Mouse (Mus musculus) ES-CJ7 (cell line): ENCODE data around the gene Mtmr10.

Experiments
- DNase-seq: peaks from one replicate; pipeline ENCODE4 v3.0.0; 2011; ENCODE audit warnings: low read depth, low spot score

Mtmr10 gene

DNA sequence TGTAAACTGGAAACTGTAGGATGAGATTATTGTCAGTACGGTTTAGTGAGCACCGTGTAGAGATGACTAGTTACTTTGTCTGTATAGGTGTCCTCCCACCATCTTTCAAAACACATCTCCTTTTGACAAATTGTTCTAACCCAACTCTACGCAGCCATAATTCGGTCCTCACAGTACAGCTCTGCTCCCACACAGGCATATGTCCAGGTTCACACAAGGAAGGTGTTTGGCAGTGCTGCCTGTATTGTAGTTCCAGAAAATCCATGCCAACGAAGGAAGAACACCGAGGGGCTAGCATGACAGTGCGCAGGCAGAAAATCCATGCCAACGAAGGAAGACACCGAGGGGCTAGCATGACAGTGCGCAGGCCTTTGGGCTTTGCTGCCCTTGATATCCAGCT lies 4.3 kb downstream of the Mtmr10 start:
- no peak for DNase-seq

DNA sequence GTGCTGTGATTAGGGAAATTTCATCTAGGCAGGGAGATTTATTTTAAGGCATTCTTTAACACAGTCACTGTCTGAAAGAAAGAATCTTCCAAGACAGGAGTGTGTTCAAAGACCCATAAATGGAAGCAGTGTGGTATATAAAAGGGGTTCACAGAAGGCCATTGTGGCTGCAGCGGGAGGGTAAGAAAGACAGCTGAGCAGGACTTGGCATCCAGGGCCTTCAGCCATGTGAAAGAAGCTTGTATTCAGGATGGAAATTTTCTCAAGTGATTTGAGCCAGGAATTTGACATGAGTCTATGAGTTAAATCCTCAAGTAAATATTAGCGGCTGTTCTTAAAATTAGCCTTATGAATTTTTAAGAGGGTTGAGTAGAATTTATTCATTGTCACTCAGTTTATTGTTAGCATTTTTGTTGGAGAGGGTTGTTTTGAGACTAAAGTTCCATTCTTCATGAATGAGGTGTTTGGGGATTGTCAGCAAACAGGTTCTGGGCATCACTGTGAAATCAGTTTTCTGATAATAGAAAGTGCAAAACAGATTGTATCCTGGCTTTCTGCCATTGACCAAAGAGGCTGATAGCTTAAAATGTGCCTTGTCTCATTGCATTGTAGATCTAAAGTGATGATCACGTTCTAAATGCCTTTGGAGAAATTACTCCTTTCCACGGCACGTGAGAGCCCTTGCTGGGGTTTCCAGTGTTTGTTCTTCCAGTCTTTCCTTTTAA lies 9.0 kb downstream of the Mtmr10 start:
- no peak for DNase-seq

DNA sequence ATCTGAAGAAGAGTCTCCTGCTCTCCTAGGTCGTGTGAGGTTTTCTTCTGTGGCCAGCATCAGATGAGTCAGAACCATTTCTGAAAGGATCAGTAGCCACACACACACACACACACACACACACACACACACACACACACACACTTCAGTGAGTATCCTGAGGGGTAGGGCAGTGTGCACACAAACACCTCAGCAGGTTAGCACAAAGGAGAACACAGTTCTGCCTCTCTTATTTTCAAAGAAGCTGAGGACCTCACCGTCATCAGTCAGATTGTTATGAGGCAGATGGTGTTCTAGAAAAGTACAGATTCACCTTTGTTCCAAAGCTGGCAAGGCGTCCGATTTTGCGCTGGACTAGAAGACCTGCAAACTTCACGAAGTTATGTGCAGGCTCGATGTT lies 22.8 kb downstream of the Mtmr10 start:
- DNase-seq, result no peak

DNA sequence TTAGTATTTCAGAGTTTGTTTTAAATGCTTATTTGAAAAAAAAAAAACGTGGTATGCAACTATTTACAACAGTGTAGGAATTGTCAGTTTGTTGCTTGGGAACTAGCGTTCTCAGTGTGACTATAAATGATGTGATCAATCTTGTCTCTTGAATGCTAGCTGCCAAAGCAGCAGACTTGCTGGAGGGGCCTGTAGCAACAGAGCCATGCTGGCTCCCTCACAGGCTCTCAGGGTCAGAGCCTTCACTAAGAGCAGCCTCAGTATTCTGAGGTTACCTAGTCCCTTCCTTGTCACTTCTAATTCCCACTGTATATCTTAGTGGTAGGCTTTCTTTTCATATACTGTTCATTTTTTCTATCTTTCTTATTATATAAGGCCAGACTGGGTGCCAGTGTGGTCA lies 23.3 kb downstream of the Mtmr10 start:
- DNase-seq, result no peak

DNA sequence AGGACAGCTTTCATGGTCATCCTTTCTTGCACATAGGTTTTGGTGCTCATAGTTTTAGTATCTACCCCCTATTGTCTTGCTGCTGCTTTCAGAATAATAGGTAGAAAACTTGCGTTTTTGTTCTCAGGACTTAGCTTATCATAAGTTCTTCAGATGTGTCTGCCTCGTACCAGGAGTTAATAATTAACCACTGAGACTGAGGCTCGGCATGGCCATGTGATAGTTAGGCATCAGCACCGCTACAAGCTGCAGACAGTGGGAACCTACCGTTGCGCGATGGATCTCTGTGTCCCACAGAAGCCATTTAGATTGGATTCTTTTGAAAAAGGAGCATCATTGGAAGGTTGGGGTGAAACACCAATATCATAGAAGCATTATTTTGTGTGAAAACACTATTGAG lies 25.4 kb downstream of the Mtmr10 start:
- DNase-seq, result no peak

DNA sequence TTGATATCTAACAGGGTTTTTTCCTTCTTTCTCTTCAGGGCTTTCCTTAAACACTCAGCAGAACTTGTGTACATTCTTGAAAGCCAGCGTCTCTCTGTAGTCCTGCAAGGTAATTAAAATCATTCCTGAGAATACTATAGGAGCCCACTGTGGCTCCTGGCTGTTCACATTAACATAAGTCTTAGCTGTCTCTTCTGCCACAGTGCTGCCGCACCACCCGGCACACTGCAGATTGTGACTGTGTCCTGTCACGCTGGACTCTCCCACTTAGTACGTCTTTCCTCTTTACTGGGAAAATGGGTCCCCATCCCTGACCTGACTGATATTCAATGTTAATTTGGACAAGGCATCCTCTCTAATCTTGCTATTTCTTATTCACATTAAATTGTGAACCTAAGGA lies 33.7 kb downstream of the Mtmr10 start:
- no peak for DNase-seq

DNA sequence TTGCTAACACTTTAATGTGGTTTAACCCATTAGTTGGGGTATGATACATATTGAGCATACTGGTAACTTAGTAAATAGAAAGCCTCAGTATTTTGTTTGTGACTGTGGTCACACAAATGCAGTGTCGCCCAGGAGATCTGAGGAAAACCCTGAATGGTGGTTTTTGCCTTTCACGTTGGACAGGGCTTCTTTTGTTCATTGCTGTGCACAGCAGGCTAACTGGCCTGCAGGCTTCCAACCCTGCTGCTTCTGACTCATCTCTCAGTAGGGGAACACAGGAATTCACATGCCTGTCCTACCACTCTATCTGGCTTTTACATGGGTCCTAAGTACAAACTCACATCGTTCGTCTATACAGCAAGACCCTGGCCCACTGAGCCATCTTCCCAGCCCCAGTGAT lies 34.2 kb downstream of the Mtmr10 start:
- DNase-seq, result no peak

DNA sequence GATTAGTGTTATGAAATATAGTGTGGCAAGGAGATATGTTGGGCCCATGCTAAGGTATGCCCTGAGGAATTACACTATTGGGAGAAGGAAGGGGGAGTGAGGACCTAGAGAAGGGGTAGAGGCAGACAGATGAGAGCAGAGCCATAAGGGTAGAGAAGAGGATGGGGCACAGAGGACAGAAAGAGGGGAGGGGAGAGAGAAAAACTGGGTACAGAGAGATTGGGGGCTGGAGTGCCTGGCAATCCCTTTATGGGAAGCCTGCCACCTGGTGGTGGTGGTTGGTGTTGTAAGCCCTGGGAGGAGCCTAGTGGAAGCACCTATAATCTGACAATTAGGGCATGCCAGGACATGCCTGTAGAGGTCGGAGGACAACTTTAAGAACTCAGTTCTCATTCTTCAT lies 39.4 kb downstream of the Mtmr10 start:
- DNase-seq, result peak; percentile 86

DNA sequence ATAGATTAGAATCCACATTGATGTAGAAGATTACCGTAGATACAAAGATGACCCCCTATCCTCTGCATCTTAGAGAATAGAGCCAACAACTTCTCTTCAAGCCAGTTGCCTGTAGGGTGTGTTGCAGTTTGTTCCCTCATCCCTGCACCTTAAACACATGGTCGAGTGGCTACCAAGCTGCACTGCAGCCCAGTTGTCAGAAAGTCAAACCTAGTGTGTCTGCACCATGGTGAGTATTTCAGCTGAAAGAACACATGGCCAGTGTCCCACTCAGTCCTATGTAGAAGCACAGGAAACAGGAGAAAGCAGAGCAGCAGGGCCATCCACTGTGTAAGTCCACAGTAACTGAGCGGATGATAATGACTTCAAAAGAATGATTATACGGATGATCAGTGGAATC lies 40.0 kb downstream of the Mtmr10 start:
- peak; percentile 35 for DNase-seq

DNA sequence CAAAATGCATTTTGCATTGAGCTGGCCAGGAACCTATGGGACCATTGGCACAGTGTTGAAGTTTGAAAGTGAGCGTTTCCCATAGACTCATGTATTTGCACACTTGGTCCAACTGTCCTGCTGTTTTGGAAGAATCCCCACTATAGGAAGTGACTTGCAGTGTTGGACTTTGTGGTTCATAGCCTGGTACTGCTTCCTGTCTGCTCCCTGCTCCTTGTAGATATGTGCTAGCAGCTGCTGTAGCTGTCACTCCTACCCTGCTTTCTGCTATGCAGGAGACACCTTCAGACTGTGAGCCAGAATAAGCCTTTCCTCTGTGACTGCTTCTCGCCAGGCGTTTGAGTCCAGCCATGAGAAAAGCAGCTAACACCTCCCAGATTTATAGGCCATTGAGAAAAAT lies 43.9 kb downstream of the Mtmr10 start:
- DNase-seq, result no peak

DNA sequence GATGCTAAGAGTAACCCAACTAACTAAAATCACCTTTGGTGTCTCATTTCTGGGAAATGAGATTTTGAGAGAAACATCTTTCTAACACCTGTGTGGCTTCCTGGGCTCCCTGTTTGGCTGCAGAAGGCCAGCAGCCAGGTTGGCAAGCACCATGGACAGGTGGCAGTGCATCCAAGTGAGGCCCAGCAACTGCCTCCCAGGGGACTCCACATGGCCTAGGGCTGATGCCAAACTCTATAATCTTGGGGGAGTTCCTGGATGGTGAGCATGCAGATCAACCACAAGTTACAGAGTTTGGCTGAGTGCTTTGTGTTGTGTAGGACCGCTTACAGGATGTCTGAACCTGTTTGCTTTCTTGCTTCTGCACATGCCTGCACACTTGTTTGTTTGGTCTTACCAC lies 45.2 kb downstream of the Mtmr10 start:
- DNase-seq, result no peak

DNA sequence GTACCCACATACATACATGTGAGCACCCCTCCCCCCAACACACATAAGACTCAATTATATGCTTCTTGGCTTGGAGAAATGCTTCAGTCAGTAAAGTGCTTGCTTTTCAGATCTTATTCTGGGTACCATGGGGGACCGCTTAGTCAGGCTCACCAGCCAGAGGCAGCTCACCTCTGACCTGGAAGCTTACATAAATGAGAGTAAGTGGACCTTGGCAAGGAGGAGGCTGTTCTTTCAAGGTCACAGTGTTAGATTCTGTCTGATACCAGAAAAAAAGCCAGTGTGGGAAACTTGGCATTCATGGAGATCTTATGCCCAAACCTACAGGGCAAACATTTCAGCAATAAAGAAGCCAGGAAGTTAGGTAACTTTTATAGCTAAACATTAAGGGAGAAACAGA lies 60.4 kb downstream of the Mtmr10 start:
- DNase-seq, result no peak

DNA sequence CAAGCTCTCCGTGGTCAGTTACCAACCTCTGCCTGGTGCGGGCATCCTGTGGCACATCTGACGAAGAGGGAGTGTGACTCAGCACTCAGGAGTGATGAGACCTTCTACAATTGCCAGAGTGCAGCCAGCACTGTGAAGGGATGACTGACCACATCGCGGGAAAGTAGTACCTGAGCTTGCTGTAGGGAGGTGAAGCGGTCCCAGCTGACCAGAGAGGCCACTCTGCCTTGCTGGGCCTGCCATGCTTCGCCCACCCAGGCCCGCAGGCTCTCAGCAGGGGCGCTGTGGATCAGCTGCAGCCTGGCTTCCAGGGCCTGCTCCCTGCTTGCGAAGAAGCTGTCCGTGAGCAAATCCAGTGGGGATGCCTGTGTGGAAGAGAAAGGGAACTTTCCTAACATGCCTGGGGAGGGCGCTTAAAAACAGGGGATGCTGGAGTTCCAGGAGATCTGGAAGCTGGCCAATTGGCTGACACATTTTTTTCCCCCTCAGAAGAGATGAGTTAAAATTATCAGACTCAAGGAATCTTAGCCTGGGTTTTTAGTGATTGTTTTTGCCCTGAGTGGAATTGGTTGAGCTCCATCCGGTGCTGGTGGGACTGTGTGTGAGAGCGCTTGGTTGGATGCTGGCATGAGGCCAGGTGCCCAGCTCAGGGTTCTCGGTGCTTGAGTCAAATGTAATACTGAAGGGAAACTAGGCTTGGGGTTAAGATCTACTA lies 61.9 kb downstream of the Mtmr10 start:
- DNase-seq, result no peak

DNA sequence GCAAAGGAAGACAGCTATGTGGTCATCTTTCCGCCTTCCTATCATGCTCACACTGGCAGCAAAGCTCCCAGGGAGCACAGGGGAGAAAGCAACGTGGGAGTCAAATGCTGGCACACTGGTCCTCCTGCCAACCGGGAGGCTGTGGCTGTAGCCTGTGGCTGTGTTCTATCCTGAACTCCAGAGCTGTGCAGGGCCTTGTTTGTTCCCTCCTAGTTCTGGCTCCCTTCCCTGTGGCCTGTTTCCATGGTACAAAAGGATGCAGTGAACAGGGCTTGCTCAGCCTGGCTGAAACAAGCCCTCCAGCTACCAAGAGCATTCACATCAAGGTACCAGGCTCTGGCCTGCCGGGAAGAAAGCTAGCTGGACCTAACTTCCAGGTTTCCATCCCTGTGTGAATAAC lies 63.6 kb downstream of the Mtmr10 start:
- no peak for DNase-seq

DNA sequence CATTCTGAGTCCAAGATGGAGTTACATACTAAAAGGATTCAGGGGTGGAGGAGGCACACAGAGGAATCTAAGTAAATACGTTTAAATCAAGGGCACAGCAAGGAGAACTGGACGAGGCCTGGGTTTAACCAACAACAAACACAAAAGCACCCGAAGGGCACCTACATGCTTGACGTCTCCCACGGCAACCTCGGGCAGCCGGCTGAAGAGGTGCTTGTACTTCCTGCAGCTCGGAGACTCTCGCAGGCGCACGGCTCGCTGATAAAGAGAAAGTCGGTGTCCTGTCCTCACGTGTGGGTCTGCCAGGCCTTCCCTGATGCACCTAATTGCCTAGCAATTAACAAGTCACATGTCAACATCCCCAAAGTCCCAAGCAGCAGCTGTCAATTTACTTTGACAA lies 66.8 kb downstream of the Mtmr10 start:
- DNase-seq, result no peak

DNA sequence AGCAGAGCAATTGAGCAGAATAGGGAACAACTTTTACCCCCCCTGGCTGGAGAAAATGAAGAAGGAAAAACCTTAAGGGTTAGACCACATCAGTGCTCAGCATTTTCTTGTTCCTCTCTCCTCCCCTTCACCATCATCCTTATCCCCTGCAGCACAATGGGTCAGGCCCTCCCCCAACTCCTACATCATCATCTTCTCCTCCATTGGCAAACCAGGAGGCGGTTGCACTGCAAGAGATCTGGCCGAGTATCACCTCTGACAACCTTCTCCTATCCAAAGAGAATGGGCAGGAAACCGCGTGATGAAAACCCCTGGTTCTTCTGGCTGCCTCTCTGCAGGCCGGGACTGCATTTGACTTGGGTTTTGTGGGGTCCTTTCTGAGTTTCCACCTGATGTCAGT lies 69.2 kb downstream of the Mtmr10 start:
- DNase-seq, result no peak

DNA sequence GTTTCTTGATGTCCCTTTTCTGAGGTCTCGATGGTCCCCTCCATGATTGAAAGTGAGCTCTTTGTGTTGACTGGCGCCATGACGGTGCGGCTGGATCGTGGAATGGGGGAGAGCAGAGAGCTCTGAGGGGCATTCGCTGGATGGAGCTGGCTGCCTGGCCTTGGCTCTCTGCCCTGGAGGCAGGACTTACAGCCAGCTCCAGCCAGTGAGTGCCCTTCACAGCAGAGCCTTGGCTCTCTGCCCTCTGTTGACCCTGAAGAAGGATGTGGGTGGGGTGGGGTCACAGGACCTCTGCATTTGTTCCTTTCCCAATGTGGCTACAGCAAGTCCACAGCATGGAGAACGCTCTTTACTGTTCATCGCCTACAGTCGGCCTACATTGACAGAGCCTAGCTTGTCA lies 70.0 kb downstream of the Mtmr10 start:
- DNase-seq, result no peak

DNA sequence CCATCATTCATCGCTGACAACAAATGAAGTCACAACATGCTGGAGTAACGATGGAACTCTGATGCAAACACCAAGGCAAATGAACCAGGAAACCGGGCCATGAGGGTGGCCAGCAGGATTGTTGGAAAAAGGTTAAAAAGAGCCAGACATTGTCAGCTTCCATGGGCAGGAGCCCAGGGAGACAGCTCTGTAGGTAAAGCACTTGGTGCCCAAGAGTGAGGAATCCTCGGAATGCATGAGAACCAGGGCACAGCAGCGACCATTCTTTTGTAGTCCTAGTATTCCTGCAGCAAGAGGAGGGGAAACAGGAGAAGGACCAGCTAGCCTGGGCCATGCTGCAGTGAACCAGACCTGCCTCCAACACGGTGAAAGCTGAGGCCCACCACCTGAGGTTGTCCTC lies 71.2 kb downstream of the Mtmr10 start:
- no peak for DNase-seq

DNA sequence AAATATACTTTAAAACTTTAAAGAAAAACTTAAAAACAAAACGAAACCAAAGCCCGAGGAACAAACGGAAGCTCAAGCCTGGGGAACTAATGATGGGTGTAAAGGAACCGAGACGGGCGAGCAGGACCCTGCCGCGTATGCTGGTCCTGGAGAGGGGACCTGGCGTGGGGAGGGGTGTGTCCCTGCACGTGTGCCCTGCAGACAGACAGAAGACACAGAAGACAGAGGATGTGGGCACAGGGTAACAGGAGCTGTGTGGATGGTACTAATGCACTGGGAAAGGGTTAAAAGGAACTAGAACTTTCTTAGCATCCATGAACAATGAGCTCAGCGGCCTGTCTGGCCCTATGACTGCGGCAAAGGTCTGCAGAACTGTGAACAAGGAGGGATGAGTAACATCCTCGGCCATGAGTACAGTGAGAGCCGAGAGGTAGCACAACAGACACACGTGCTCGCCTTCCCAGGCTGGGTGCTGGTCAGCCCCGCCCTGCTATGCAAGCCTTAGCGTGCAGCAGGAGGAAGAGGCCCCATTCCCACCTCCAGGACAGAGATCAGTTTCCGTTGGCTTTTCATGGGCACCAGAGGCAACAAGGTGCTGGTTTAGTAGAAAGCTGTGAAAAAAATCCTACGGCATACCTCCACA lies 72.6 kb downstream of the Mtmr10 start:
- DNase-seq, result no peak

DNA sequence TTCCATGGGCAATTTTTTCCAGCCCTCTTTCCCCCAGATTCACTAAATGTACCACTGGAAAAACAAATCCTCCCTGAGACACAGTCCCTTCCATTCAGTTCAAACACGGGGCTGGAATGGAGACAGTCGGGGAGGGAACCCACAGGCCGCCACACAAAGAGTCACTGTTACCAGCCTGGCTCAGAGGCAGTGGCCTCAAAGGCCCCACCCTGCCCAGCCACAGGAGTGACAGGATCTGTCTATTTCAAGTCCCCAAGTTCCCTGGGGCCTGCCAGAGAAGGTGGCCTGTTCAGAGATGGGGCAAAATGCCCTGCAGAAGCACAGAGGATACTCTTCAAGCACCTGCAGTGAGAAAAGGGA lies 73.1 kb downstream of the Mtmr10 start:
- DNase-seq, result no peak

DNA sequence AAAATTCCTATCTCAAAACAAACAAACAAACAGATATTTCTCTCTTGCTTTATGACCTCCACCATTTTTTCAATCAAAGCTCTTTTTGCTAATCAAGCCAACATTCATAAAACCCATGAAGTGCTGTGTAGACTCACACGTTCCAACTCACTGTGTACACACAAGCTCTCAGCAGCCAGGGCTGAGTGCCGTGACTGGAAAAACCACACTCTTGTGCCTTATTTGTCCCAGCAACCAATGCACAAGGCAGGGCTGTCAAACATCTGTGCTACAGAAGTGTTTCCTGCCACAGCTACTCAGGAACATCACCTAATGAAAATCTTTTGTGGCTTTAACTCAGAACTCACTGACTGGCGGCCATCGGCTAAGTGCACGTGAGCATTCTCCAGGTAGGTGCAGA lies 78.4 kb downstream of the Mtmr10 start:
- DNase-seq, result no peak

DNA sequence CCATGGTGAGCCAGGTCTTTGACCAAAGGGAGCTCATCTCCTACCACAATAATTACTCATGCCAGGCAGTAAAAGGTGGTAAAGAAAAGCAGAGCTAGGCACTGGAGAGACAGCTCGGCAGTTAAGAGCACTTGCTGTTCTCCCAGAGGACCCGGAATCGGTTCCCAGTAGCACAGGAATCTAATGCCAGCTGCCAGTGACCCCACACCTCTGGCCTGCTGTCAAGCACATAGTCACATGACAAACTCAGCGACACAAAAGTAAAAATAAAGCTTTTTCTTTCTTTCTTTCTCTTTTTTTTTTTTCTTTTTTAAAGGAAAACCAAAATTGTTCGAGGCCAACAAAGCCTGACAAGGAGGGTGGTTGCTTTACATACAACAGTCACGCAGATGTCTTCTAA lies 82.4 kb downstream of the Mtmr10 start:
- DNase-seq, result no peak
